Mouse (Mus musculus) neural tube, embryonic 13.5 days (tissue): Measurements from ENCODE around the gene M1ap. TPM values are rescaled to one million over a fixed set of nuclear protein-coding genes. Genes with fewer than 3 reads are reported as not detected.

Experiments
- ATAC-seq: fragments of 200-750 bp; cut with Nextera tagmentation; 2 replicates; pipeline ENCODE4 v1.8.0; 2017; ENCODE audit warnings: low read depth, mild to moderate bottlenecking, moderate TSS enrichment, moderate library complexity
- H3K27ac ChIP-seq: fragments of 300-500 bp; sonication (generic); replicated peaks from 2 replicates; pipeline ENCODE4 v1.5.1; 2015; ENCODE audit warnings: moderate library complexity, mild to moderate bottlenecking, inconsistent platforms
- H3K27me3 ChIP-seq: fragments of 300-500 bp; sonication (generic); 2 replicates; pipeline ENCODE4 v1.6.1; 2015; ENCODE audit warnings: mild to moderate bottlenecking, inconsistent platforms
- H3K36me3 ChIP-seq: fragments of 300-500 bp; sonication (generic); 2 replicates; pipeline ENCODE4 v1.6.1; 2015; ENCODE audit warnings: mild to moderate bottlenecking, inconsistent platforms
- H3K4me1 ChIP-seq: fragments of 300-500 bp; sonication (generic); replicated peaks from 2 replicates; pipeline ENCODE4 v1.6.1; 2015; ENCODE audit warnings: inconsistent platforms
- H3K4me2 ChIP-seq: fragments of 300-500 bp; sonication (generic); 2 replicates; pipeline ENCODE4 v1.6.1; 2015; ENCODE audit warnings: inconsistent platforms, mild to moderate bottlenecking, moderate library complexity
- H3K4me3 ChIP-seq: fragments of 300-500 bp; sonication (generic); 2 replicates; pipeline ENCODE4 v1.5.1; 2015; ENCODE audit warnings: mild to moderate bottlenecking, inconsistent platforms
- H3K9ac ChIP-seq: fragments of 300-500 bp; sonication (generic); 2 replicates; pipeline ENCODE4 v1.6.1; 2015; ENCODE audit warnings: moderate library complexity, mild to moderate bottlenecking, inconsistent platforms
- H3K9me3 ChIP-seq: fragments of 300-500 bp; sonication (generic); 2 replicates; pipeline ENCODE4 v1.6.1; 2016; ENCODE audit warnings: inconsistent platforms
- WGBS: fragments of 180-500 bp; shearing (Covaris S2); methylation state at CpG from one replicate; pipeline ENCODE4 v1.1.7; 2015; 5-methylcytosine and 5-hydroxymethylcytosine counted together
- polyA plus RNA-seq: library from polyadenylated mRNA; unstranded; fragments of >200 nt; fragmentation: Nextera tagmentation; extraction: Ambion mirVana; gene quantifications from 2 replicates; pipeline ENCODE4 v1.2.1, GENCODE M21; 2015

The M1ap gene
- polyA plus RNA-seq, 1 experiment from 2014 or later = not detected

- Histone ChIP-seq H3K9ac (no peak overlapping the region), H3K36me3 (no peaks in the 10 kb centered on the region), H3K4me1 (no peaks in the 10 kb centered on the region), H3K4me2 (no peak overlapping the region), H3K9me3 (no peaks in the 10 kb centered on the region), H3K27me3 (no peaks in the 10 kb centered on the region), H3K4me3 (no peak overlapping the region), H3K27ac (no peak overlapping the region)
- WGBS = 73% methylated on average over 9 of the region's 9 CpGs
- ATAC-seq = no peak
Observed at GRCm38 (mm10) chr6:83044742-83045141, 98.0 kb downstream of the M1ap start.

- no peak for ATAC-seq
- 75% methylated on average over 10 of the region's 10 CpGs for WGBS
- no peak overlapping the region for H3K4me2 ChIP-seq
- H3K4me1 ChIP-seq = peaks cover 20% of the 10 kb centered on the region
- H3K9me3 ChIP-seq = no peaks in the 10 kb centered on the region
- no peaks in the 10 kb centered on the region for H3K27me3 ChIP-seq
- no peak overlapping the region for H3K4me3 ChIP-seq
- H3K27ac ChIP-seq = no peak overlapping the region
- no peak overlapping the region for H3K9ac ChIP-seq
- peaks cover 15% of the 10 kb centered on the region for H3K36me3 ChIP-seq
Observed at GRCm38 (mm10) chr6:83049367-83049766, 102.7 kb downstream of the M1ap start.

GRCm38 (mm10) chr6:83053136-83053960, 106.6 kb downstream of the M1ap start:
- Histone ChIP-seq H3K9ac (peak overlapping the region; percentile 93), H3K4me1 (peaks cover 31% of the 10 kb centered on the region), H3K36me3 (peaks cover 36% of the 10 kb centered on the region), H3K27me3 (no peaks in the 10 kb centered on the region), H3K4me3 (peak overlapping the region; percentile 98), H3K4me2 (peak overlapping the region; percentile 81), H3K27ac (peak overlapping the region; percentile 90), H3K9me3 (no peaks in the 10 kb centered on the region)
- peak; percentile 7 for ATAC-seq
- WGBS = 1% methylated on average over 26 of the region's 26 CpGs

GRCm38 (mm10) chr6:83054074-83054851, 107.6 kb downstream of the M1ap start, which contains the start of gene Aup1:
Aup1 (plus strand) TSS chr6:83054521.
- under 1% methylated on average over 64 of the region's 64 CpGs for WGBS
- Histone ChIP-seq H3K9ac (peak within 1 kb of the TSS; percentile 93), H3K36me3 (peaks cover 36% of the 10 kb centered on the region), H3K4me2 (peak within 1 kb of the TSS; percentile 81), H3K4me1 (peaks cover 31% of the 10 kb centered on the region), H3K4me3 (peak within 1 kb of the TSS; percentile 98), H3K27ac (peak within 1 kb of the TSS; percentile 90), H3K9me3 (no peaks in the 10 kb centered on the region), H3K27me3 (no peaks in the 10 kb centered on the region)
- peak; percentile 98 for ATAC-seq

GRCm38 (mm10) chr6:83054871-83055431, 108.2 kb downstream of the M1ap start, which contains the start of gene Htra2:
Htra2 (minus strand) TSS chr6:83055273.
- H3K9ac ChIP-seq = peak within 1 kb of the TSS; percentile 93
- H3K27me3 ChIP-seq = no peaks in the 10 kb centered on the region
- H3K4me1 ChIP-seq = peaks cover 31% of the 10 kb centered on the region
- peak; percentile 46; the same call in 1 of the 2 replicates for ATAC-seq
- under 1% methylated on average over 50 of the region's 50 CpGs for WGBS
- peak within 1 kb of the TSS; percentile 98 for H3K4me3 ChIP-seq
- H3K4me2 ChIP-seq = peak within 1 kb of the TSS; percentile 81
- H3K27ac ChIP-seq = peak within 1 kb of the TSS; percentile 90
- no peaks in the 10 kb centered on the region for H3K9me3 ChIP-seq
- peaks cover 36% of the 10 kb centered on the region for H3K36me3 ChIP-seq

- Histone ChIP-seq H3K9me3 (no peaks in the 10 kb centered on the region), H3K4me3 (no peak within 1 kb of the TSS), H3K4me1 (peaks cover 21% of the 10 kb centered on the region), H3K9ac (no peak within 1 kb of the TSS), H3K4me2 (no peak within 1 kb of the TSS), H3K27me3 (peaks cover 27% of the 10 kb centered on the region), H3K36me3 (peaks cover 22% of the 10 kb centered on the region), H3K27ac (no peak within 1 kb of the TSS)
- ATAC-seq = no peak
- 53% methylated on average over 3 of the region's 3 CpGs for WGBS
Observed at GRCm38 (mm10) chr6:83057790-83058189, 111.1 kb downstream of the M1ap start, which contains the start of gene Dqx1. Dqx1 (plus strand) TSS chr6:83057844.

- H3K9me3 ChIP-seq = no peaks in the 10 kb centered on the region
- H3K4me3 ChIP-seq = no peak overlapping the region
- WGBS = 87% methylated on average over 2 of the region's 2 CpGs
- no peak overlapping the region for H3K4me2 ChIP-seq
- no peak overlapping the region for H3K27ac ChIP-seq
- H3K4me1 ChIP-seq = peaks cover 11% of the 10 kb centered on the region
- no peak for ATAC-seq
- peaks cover 22% of the 10 kb centered on the region for H3K36me3 ChIP-seq
- H3K27me3 ChIP-seq = peaks cover 36% of the 10 kb centered on the region
- no peak overlapping the region for H3K9ac ChIP-seq
Observed at GRCm38 (mm10) chr6:83058725-83059124, 112.0 kb downstream of the M1ap start.

GRCm38 (mm10) chr6:83065995-83066394, 119.3 kb downstream of the M1ap start:
- no peak overlapping the region for H3K9ac ChIP-seq
- H3K4me3 ChIP-seq = no peak overlapping the region
- no peak for ATAC-seq
- 49% methylated on average over 8 of the region's 8 CpGs for WGBS
- H3K36me3 ChIP-seq = no peaks in the 10 kb centered on the region
- H3K4me2 ChIP-seq = no peak overlapping the region
- H3K9me3 ChIP-seq = no peaks in the 10 kb centered on the region
- peaks cover 100% of the 10 kb centered on the region for H3K27me3 ChIP-seq
- peaks cover 19% of the 10 kb centered on the region for H3K4me1 ChIP-seq
- H3K27ac ChIP-seq = no peak overlapping the region

GRCm38 (mm10) chr6:83066441-83066840, 119.7 kb downstream of the M1ap start:
- Histone ChIP-seq H3K4me3 (no peak overlapping the region), H3K9ac (no peak overlapping the region), H3K4me1 (peaks cover 23% of the 10 kb centered on the region), H3K27ac (no peak overlapping the region), H3K36me3 (no peaks in the 10 kb centered on the region), H3K27me3 (peaks cover 100% of the 10 kb centered on the region), H3K4me2 (no peak overlapping the region), H3K9me3 (no peaks in the 10 kb centered on the region)
- WGBS = 35% methylated on average over 6 of the region's 6 CpGs
- no peak for ATAC-seq

GRCm38 (mm10) chr6:83068221-83068620, 121.5 kb downstream of the M1ap start:
- no peak overlapping the region for H3K27ac ChIP-seq
- peaks cover 100% of the 10 kb centered on the region for H3K27me3 ChIP-seq
- H3K4me2 ChIP-seq = peak overlapping the region; percentile 43
- H3K9me3 ChIP-seq = no peaks in the 10 kb centered on the region
- no peak for ATAC-seq
- no peaks in the 10 kb centered on the region for H3K36me3 ChIP-seq
- 5% methylated on average over 8 of the region's 8 CpGs for WGBS
- H3K4me3 ChIP-seq = peak overlapping the region; percentile 31
- H3K9ac ChIP-seq = peak overlapping the region; percentile 38; the same call in 1 of the 2 replicates
- peaks cover 26% of the 10 kb centered on the region for H3K4me1 ChIP-seq

- H3K27ac ChIP-seq = no peak overlapping the region
- H3K4me2 ChIP-seq = peak overlapping the region; percentile 43
- peak overlapping the region; percentile 38; the same call in 1 of the 2 replicates for H3K9ac ChIP-seq
- no peaks in the 10 kb centered on the region for H3K9me3 ChIP-seq
- peaks cover 99% of the 10 kb centered on the region for H3K27me3 ChIP-seq
- H3K36me3 ChIP-seq = no peaks in the 10 kb centered on the region
- no peak for ATAC-seq
- H3K4me3 ChIP-seq = peak overlapping the region; percentile 31
- under 1% methylated on average over 81 of the region's 81 CpGs for WGBS
- peaks cover 26% of the 10 kb centered on the region for H3K4me1 ChIP-seq
Observed at GRCm38 (mm10) chr6:83068706-83069487, 122.2 kb downstream of the M1ap start.
